Mouse (Mus musculus): ENCODE measurements around the gene Gbf1.

Gbf1 gene

DNA sequence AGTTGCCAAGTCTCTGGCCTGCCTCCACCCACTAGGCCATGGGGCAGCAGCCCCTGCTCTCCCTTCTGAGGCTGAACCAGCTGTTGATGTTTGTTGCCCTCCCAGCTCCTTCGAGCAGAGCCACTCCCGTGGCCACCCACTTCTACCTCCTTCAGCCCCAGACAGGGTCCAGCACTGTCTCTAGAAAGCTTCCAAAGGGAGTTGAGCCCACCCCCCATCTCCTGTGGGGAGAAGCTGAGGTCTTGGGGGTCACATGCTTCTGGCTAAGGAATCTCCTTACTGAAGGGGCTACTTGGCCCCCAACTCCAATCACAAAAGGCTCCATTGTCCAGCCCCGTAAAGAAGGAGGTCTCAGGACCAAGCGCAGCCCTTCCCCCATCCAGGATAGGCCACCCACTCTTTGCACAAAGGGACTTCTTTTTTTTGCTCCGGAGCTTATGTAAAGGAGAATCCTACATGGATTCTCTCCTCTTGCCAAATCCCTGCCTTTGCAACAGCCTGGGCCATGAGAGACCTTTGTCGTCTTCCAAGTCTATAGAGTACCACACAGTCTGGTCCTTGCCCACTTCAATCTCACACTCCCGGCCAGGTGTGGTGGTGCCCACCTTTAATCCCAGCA lies 180.5 kb downstream of the Gbf1 start:
- no peak for DNase-seq

- DNase-seq = no peak
Measured at GRCm38 (mm10) chr19:46333906-46334305, 181.6 kb downstream of the Gbf1 start.
